Mouse (Mus musculus) bone marrow, adult 2 months (tissue): ENCODE data around the gene Dhdh. TPM values are rescaled to one million over a fixed set of nuclear protein-coding genes. Genes with fewer than 3 reads are reported as not detected.

Source experiments
- H3K27ac ChIP-seq: fragments of 200-500 bp; 2 replicates; pipeline ENCODE4 v1.5.1; 2012; ENCODE audit warnings: low read depth, mild to moderate bottlenecking, control low read depth, inconsistent platforms, low read length; ENCODE audit not compliant: control insufficient read depth, poor library complexity, insufficient read depth
- H3K4me1 ChIP-seq: fragments of 200-500 bp; 2 replicates; pipeline ENCODE4 v1.6.1; 2011; ENCODE audit warnings: low read length; ENCODE audit not compliant: control insufficient read depth, insufficient read depth
- H3K4me3 ChIP-seq: fragments of 200-500 bp; replicated peaks from 2 replicates; pipeline ENCODE3; 2011; ENCODE audit warnings: mild to moderate bottlenecking, low read depth, low read length, control low read depth; ENCODE audit not compliant: control insufficient read depth
- CTCF ChIP-seq: fragments of 200-500 bp; IDR thresholded peaks from 2 replicates; pipeline ENCODE4 v1.5.1; 2011; ENCODE audit warnings: low read length, control low read depth; ENCODE audit not compliant: control insufficient read depth, insufficient read depth
- POLR2A ChIP-seq: fragments of 200-500 bp; IDR thresholded peaks from 2 replicates; pipeline ENCODE4 v1.6.1; 2011; ENCODE audit warnings: low read depth, mild to moderate bottlenecking, control low read depth, low read length, borderline replicate concordance; ENCODE audit not compliant: control insufficient read depth
- WGBS: fragments of 180-500 bp; shearing (Covaris S2); methylation state at CpG from one replicate; pipeline ENCODE4 v1.1.7; 2018; 5-methylcytosine and 5-hydroxymethylcytosine counted together
- polyA plus RNA-seq: library from polyadenylated mRNA; stranded (reverse); fragments of >200 nt; gene quantifications from 2 replicates; pipeline ENCODE4 v1.2.4, GENCODE M21; 2011; ENCODE audit warnings: low replicate concordance; ENCODE audit not compliant: missing spikeins, insufficient read depth, insufficient read length

Dhdh gene
- polyA plus RNA-seq, 1 experiment: 4.8 TPM

DNA sequence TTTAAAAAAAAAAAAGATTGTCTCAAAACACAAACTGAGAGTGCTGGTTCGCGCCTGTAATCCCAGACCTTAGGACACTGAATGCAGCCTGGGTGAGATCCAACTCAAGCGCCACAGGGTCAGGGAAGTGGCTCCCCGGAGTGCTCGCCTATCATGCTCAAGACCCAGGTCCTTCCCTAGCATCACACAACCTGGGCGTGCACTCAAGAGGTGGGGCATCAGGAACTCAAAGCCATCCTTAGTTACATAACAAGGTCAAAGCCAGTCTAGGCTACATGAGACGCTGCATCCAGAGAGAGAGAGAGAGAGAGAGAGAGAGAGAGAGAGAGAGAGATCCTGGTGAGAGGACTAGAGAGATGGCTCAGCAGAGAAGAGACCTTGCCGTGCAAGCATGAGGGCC, 62.0 kb downstream of the Dhdh start:
- H3K4me3 ChIP-seq: no peak overlapping the region
- no peaks in the 10 kb centered on the region for H3K4me1 ChIP-seq
- no peak for TF ChIP-seq CTCF
- no peak for TF ChIP-seq POLR2A
- 88% methylated on average over 8 of the region's 8 CpGs for WGBS
- H3K27ac ChIP-seq: no peak overlapping the region

DNA sequence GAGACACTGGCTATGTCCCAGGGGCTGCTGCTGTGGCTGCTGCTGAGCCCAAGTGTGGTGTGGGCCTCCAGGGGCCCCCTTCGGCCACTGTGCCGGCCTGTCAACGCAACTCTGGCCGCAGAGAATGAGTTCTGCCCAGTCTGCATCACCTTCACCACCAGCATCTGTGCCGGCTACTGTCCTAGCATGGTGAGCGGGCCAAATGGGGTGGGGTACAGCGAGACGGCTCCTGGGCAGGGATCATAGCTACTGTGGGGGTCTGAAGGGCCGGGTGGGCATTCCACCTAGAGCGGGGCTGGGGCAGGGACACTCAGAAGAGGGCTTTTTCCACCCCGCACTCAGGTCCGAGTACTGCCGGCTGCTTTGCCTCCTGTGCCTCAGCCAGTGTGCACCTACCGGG, 67.4 kb downstream of the Dhdh start:
- 92% methylated on average over 14 of the region's 14 CpGs for WGBS
- Histone ChIP-seq H3K4me3 (no peak overlapping the region), H3K4me1 (no peaks in the 10 kb centered on the region), H3K27ac (no peak overlapping the region)
- TF ChIP-seq POLR2A (no peak), CTCF (no peak)

Other genes starting within 250 kb of the Dhdh start
- gene Cd37, start 249.7 kb downstream of the Dhdh start, polyA plus RNA-seq: 214 and 405 TPM in 2 replicates
- gene Slc6a16, start 247.7 kb downstream of the Dhdh start, polyA plus RNA-seq: not detected in 2 replicates
- not detected in 2 replicates for gene Slc6a21, start 211.3 kb downstream of the Dhdh start, polyA plus RNA-seq
- gene Trpm4, start 155.0 kb downstream of the Dhdh start, polyA plus RNA-seq: 2.6 and 3.9 TPM in 2 replicates
- gene Hrc, start 153.5 kb downstream of the Dhdh start, polyA plus RNA-seq: 1.5 and 1.7 TPM in 2 replicates
- gene Ppfia3, start 121.8 kb downstream of the Dhdh start, polyA plus RNA-seq: not detected in 2 replicates
- gene Lin7b, start 118.2 kb downstream of the Dhdh start, polyA plus RNA-seq: not detected in 2 replicates
- 753 and 781 TPM in 2 replicates for gene Snrnp70, start 93.1 kb downstream of the Dhdh start, polyA plus RNA-seq
- not detected in 2 replicates for gene Kcna7, start 83.2 kb downstream of the Dhdh start, polyA plus RNA-seq
- 1.8 TPM in 1 of 2 replicates, not detected in the other for gene Ntf5, start 75.1 kb downstream of the Dhdh start, polyA plus RNA-seq
- gene Lhb, start 68.0 kb downstream of the Dhdh start, polyA plus RNA-seq: not detected in 2 replicates
- gene Gys1, start 54.0 kb downstream of the Dhdh start, polyA plus RNA-seq: 11.3 and 17.4 TPM in 2 replicates
- 61.4 and 66.3 TPM in 2 replicates for gene Ruvbl2, start 50.7 kb downstream of the Dhdh start, polyA plus RNA-seq
- gene Ftl1, start 28.9 kb downstream of the Dhdh start, polyA plus RNA-seq: 2,067 and 2,131 TPM in 2 replicates
- gene Bax, start 21.9 kb downstream of the Dhdh start, polyA plus RNA-seq: 71.8 and 143 TPM in 2 replicates
- gene Tulp2, start 6.9 kb downstream of the Dhdh start, polyA plus RNA-seq: 1.3 TPM in 1 of 2 replicates, not detected in the other
- gene Gm45808, start 2.0 kb downstream of the Dhdh start, polyA plus RNA-seq: not detected in 2 replicates
- 69.3 and 71.9 TPM in 2 replicates for gene Nucb1, start 21.6 kb upstream of the Dhdh start, polyA plus RNA-seq
- gene Ppp1r15a, start 37.5 kb upstream of the Dhdh start, polyA plus RNA-seq: 356 and 801 TPM in 2 replicates
- gene Plekha4, start 37.5 kb upstream of the Dhdh start, polyA plus RNA-seq: 2.1 and 8.9 TPM in 2 replicates
- gene Hsd17b14, start 66.1 kb upstream of the Dhdh start, polyA plus RNA-seq: 5.7 TPM in 1 of 2 replicates, not detected in the other
- 35.7 and 58.4 TPM in 2 replicates for gene Bcat2, start 81.3 kb upstream of the Dhdh start, polyA plus RNA-seq
- not detected in 2 replicates for gene Fgf21, start 126.7 kb upstream of the Dhdh start, polyA plus RNA-seq
- gene Fut1, start 128.5 kb upstream of the Dhdh start, polyA plus RNA-seq: not detected in 2 replicates
- 1.1 TPM in 1 of 2 replicates, not detected in the other for gene Izumo1, start 133.0 kb upstream of the Dhdh start, polyA plus RNA-seq
- gene Rasip1, start 138.7 kb upstream of the Dhdh start, polyA plus RNA-seq: 5.9 and 6.0 TPM in 2 replicates
- 1.00 TPM in 1 of 2 replicates, not detected in the other for gene Mamstr, start 151.2 kb upstream of the Dhdh start, polyA plus RNA-seq
- not detected in 2 replicates for gene Fut2, start 177.6 kb upstream of the Dhdh start, polyA plus RNA-seq
- gene Ntn5, start 195.2 kb upstream of the Dhdh start, polyA plus RNA-seq: not detected in 2 replicates
- not detected in 2 replicates for gene Sec1, start 205.6 kb upstream of the Dhdh start, polyA plus RNA-seq
- gene Car11, start 211.0 kb upstream of the Dhdh start, polyA plus RNA-seq: 4.4 TPM in 1 of 2 replicates, not detected in the other
- 8.6 and 19.3 TPM in 2 replicates for gene Dbp, start 216.3 kb upstream of the Dhdh start, polyA plus RNA-seq
- 845 and 916 TPM in 2 replicates for gene Rpl18, start 226.7 kb upstream of the Dhdh start, polyA plus RNA-seq
- gene Sphk2, start 229.2 kb upstream of the Dhdh start, polyA plus RNA-seq: 12.9 and 24.4 TPM in 2 replicates
- 1.1 TPM in 1 of 2 replicates, not detected in the other for gene Fam83e, start 232.4 kb upstream of the Dhdh start, polyA plus RNA-seq
- gene Spaca4, start 237.0 kb upstream of the Dhdh start, polyA plus RNA-seq: not detected in 2 replicates